Mouse (Mus musculus) heart, postnatal 36 days (tissue): Measurements from ENCODE around the gene Prss57. TPM values are rescaled to one million over a fixed set of nuclear protein-coding genes. Genes with fewer than 3 reads are reported as not detected.

Experiments
- DNase-seq, 2 experiments: peaks; one replicate each; pipeline ENCODE4 v3.0.0; 2021 to 2022
- intact Hi-C: fragments of 180-260 bp; cut with DNase I; formaldehyde crosslinking; loops from one replicate; pipeline ENCODE4 v1.15.1; 2025
- total RNA-seq, 2 experiments: library from RNA; stranded (reverse); gene quantifications; 2 replicates each; pipeline ENCODE4 v1.2.3; 2021

Gene Prss57
- total RNA-seq: not detected

DNA sequence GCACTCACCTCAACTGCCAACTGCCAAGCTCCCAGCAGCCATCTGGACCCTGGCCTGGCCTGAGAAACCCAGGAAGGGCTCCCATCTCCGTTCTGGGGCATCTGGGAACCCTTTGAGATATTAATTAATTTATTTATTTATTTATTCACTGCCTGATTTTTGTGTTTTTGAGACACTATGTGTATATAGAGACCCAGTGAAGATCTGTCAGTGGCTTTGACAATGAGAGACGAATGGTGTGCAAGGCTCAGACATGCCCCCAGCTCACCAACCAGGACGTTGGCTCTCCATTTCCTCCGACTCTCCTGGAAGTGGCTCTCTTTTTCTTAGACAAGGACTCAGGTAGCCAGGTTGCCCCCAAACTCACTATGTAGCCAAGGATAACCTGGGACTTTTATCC, at the start of gene Prss57:
TSS of gene Prss57 (minus strand) at position 101 of the 400 bp plus-strand sequence.
- intact Hi-C loops: no loop called here
- no peak for DNase-seq

DNA sequence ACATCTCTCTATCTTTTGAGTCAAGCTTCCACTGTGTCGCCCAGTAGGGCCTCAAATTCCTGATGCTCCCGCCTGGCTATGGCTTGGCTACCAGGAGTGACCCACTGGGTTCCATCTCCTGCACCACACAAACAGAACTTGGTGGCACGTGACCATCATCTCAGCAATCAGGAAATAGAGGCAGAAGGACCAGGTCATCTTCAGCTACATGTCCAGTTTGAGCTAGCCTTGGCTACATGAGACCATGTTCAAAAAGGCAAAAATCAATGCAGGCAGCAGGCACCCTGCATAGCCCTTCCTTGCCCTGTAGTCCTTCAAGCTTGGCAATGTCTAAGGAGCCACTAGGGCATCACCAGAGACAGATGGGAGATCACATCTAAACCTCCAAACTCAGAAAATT, 49.3 kb upstream of the Prss57 start:
- intact Hi-C loops: loop anchor here (2.0 kb wide), 1 partner anchor 19 kb away; no protein-coding TSS in a partner anchor
- no peak for DNase-seq

DNA sequence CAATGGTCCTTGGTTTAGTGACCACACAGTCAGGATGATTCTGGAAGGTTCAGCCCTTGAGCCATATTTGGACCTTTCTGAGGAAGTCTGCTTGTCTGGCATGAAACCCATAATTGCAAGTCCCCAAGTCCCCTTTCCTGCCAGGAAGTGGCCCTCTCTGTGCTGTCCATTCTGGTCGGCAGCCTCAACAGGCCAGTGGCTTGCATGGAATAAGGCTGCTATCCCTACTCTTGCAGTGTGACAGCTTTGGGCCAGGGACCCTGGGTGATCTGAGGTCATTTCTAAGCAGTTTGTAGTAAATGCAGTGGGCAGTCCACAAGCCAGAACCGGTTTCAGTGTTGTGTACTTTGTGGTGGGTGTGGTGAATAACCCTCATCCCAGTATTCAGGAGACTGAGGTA, 47.4 kb upstream of the Prss57 start:
- DNase-seq: no peak
- intact Hi-C loops: no loop called here

DNA sequence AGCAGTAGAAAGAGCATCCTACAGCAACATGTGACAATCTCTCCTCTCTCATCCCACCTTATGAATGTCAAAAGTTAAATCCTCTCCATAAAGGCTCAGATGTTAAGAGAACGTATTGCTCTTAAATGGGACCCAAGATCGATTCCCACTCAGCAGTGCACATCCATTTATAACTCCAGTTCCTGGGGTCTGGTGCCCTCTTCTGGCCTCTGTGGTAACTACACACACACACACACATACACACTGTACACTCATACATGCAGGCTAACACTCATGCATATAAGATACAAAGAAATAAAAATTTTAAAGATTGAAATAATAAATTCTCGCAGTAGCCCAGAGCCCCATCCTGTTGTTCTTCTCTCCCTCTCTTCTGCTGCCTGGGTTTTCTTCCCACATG, 46.2 kb upstream of the Prss57 start:
- intact Hi-C loops: no loop called here
- no peak for DNase-seq

DNA sequence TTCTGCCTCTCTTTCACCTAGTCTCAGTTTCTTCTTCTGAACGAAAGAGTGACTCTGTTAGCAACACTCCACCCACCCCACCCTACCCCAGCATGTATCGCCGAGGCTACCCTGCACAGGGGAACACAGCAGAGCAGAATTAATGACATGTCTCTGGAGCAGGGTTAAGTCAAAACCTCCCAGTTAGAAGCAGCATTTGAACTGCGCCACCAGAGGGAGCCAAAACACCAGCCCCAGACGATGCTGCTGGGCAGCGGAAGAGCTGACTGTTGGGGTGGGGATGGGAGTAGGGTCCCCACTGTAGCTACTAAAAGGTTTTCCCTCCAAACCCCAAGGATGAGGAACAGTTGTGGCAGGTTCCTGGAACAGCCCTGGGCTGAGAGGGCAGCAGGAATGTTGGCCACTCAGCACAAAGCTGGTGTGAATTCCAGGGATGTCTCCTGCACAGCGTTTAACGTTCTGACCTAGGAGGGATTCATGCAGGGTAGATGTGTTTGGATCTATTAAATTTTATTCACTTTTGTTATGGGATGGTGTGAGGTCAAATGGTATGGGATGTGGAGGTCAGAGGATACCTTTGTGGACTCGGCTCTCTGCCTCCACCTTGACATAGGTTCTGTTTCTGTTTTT, 44.1 kb upstream of the Prss57 start:
- DNase-seq: peak; percentile 81 to 86

DNA sequence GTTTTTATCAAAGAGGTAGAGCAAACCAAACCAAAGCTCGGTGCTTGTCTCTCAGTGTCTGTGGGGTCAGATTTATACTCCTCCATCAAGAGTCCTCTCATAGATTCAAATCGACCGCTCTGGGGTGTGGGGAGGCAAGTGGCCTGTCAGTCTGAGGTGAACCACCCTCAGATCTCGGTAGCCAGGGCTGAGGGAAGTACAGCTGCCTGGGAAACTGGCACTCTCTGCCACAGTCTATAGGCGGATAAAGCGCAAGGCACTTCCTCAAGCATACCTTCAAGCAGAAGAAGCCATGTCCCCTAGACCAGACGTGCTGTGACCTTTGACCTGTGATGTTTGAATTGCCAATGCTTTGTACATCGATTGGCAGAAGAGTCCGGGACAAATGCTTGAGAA, 42.0 kb upstream of the Prss57 start:
- DNase-seq: no peak
- intact Hi-C loops: no loop called here

More for the DNA sequence above, 44.1 kb upstream of the Prss57 start:
- intact Hi-C loops: loop anchor here (1.0 to 2.0 kb wide), 4 partner anchors 48 to 123 kb away; no protein-coding TSS in a partner anchor

DNA sequence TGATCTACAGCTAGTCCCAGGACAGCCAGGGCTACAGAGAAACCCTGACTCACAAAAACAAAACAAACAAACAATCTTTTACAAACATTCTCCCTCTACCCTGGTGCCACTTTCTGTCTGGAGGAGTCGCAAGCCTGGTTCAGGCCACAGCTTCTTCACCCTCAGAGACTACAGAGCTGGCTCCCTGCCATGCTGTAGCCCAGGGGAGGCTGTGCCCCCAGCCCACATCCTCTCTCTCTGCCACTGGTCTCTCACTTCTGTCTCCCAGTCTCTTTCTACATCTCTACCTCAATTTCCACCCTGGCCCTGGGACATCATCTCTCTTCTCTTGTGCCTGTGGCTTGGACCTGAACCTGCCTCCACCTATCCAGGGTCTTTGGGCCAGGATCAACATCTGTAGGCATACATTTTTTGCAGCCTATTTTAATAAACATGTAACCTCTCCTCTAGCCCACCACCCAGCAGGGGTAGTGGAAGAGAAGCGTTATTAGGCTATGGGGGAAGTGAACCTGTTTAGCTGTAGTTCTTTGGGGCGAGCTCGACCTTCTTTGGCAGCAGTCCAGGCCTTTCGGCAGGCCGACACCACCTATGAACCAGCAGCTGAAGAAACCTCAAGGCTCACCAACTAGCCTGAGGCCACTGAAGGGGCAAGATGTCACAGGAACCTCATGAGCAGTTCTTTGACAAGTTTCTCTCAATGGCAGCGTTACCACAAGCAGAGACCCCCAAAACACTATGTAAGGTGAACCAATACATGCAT, 41.4 kb upstream of the Prss57 start:
- DNase-seq: no peak
- intact Hi-C loops: no loop called here

DNA sequence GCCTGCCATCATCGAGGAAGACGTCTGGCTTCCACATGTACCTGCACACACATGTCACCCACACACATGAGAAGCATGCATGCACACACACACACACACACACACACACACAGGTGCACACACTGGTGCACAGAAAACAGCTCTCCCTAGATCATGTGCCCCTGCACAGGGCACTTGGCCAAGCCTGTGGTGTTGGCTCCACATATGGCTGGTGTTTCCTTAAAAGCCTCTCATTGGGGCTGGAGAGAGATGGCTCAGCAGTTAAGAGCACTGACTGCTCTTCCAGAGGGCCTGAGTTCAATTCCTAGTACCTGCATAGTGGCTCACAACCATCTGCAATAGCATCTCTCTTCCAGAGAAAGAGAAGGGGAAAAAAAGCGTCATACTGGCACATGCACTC, 40.8 kb upstream of the Prss57 start:
- intact Hi-C loops: no loop called here
- DNase-seq: no peak

DNA sequence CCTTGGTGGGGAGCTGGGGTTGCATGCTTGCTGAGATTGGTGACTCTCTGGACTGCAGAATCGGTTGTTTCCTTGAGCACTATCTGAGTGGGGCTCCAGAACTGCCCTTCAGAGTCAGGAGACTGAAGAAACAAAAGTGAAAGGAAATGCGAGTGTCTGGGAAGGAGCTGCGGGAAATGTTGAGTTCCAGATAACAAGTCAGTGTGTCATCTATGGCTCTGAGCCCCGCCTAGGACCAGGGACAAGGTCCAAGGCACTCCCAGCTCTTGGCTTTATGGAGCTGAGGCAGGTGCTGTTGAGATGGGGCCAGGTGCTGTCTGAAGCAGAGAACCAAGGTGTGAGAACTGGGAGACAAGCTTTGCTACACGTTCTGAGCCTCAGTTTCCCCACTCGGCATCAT, 33.7 kb upstream of the Prss57 start:
- no peak for DNase-seq
- intact Hi-C loops: no loop called here

DNA sequence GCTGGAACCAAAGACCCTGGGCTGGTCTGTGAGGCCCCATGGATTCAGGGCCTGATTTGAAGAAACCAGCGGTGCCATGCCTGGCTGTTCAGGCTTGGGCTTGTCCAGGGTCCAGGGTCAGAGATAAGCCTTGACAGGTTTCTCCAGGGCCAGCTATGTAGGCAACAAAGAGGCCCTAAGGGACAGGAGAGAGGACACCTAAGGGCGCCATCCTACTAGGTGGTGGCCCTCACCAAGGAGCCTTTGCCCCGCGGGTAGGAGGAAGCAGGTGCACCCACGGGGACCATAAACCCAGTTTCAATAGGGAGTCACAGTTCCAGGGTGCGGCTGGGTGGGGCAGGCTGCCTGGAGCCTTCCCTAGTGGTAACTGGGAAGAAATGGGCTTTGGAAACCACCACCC, 32.2 kb upstream of the Prss57 start:
- DNase-seq: no peak
- intact Hi-C loops: no loop called here

DNA sequence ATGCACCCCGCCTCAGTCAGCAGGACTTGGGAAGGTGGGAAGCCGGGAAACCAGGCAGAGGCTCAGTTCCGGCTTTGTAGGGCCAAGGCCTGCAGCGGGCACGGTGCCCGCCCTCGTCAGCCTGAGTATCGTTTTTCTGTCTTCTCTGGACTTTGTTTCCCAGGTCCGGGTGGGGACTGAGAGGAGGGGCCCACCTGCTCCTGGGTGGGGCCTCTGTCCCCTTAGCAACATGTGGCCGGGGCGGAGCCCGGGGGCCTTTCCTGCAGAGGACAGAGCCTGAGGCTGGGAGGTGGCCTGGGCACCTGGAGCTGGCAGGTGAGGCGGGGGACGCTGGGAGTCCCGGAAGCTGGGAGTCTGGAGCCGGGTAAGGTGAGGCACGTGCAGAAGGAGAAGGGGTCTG, 31.6 kb upstream of the Prss57 start:
- intact Hi-C loops: no loop called here
- DNase-seq: no peak

DNA sequence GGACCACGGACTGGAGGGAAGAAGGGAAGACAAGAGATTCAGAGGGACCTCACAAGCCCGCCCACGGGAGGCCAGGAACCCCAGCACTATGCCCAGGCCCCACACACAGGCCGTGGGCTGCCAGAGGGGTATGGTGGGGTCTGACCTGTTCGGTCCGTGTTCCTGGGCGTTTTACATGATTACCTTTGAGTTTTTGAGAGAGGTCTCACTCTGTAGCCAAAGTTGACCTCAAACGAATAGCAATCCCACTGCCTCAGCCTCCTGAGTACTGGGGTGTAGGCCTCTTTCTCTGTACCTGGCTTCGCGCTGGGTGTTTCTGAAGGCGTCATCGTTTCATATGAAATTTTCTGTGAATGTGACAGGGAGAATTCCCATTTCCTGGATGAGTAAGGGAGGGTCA, 31.0 kb upstream of the Prss57 start:
- DNase-seq: no peak
- intact Hi-C loops: no loop called here

DNA sequence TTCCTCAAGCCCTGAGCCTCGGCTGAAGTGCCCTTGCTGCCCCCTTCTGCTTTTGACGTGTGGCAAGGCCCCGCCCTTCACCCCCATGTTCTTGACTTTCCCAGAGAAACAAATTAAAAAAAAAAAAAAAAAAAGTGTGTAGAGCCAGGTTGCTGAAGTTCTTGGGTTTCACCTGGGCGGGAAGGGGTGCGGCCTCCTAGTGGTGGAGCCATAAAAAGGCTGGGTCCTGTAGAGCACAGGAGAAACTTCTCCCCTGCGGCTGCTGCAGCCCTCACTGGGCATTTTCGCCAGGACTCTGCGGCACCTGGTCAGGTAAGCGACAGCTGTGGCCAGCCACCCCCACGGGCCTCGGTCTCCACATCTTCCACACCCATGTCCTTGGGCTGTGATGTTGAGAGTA, 30.0 kb upstream of the Prss57 start, which contains the start of gene Misp:
TSS of gene Misp (plus strand) at position 208 of the 400 bp plus-strand sequence.
- no peak for DNase-seq

DNA sequence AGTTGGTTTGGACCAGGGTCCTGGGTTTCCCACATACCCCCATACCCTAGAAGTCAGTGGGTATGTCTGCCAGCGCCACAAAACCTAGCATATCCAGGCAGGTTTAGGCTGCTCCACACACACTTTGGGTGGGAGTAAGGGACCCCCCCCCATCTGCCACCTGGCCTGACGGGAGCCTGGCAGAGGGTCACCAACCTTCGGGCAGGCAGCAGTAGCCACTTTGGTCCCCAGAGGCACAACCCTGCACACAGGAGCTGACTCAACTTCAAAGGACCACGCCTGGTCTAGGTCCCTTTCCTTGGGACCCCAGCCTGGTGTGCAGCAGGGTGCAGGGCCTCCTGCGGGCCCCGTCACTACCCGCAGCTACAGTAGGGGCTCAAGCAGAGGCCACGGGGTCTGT, 29.5 kb upstream of the Prss57 start:
- intact Hi-C loops: no loop called here
- DNase-seq: no peak

More for the DNA sequence above, 30.0 kb upstream of the Prss57 start, which contains the start of gene Misp:
- intact Hi-C loops: no loop called here

DNA sequence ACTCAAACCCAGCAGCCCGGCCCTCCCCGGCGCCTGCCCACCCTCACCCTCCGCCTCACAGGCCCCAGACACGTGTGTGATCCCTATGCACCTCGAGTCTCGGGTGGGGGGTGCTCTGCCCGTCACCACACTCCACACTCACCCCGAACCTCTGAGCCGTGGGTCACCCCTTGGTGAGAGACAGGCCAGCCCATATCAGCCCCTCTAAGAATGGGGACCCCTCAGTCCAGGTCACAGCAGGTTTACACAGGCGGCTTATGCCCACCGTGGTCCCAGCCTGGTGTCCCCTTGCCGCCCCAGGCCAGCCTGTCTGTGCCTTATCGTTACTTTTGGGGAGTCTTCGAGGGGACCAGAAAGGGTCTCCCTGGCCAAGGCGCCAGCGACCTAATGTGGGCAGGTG, 28.8 kb upstream of the Prss57 start:
- intact Hi-C loops: no loop called here
- DNase-seq: no peak

DNA sequence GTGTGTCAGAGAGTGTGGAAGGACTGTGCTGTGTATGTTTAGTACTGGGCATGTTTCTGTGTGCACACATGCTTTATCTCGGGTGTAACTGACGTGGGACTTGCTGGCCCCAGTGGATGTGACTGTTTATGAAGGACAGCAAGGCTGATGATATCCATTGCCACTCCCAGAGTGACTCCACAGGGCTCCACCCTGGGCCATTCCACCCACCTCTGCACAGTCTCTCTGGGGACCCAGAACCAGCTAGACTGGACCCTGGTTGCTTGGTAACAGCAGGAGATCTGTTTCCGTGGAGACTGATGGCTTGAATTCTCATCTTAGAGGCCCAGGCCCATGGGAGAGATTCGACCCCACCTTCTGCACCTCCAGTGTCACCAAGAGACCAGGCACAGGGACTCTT, 27.5 kb upstream of the Prss57 start:
- no peak for DNase-seq
- intact Hi-C loops: no loop called here

DNA sequence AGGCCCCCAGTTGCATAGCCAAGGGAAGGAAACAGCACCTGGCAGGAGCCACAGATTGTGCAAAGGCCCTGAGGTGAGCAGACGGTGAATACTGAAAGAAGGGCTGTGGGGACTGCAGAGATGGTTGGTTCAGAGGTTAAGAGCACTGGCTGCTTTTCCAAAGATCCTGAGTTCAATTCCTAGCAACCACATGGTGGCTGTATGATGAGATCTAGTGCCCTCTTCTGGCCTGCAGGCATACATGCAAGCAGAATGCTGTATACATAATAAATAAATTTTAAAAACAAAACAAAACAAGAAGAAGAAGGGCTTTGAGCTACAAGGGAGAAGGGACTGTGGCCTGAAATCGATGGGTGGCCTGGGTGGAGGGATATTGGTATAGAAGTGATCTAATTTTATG, 26.4 kb upstream of the Prss57 start:
- intact Hi-C loops: no loop called here
- DNase-seq: no peak

DNA sequence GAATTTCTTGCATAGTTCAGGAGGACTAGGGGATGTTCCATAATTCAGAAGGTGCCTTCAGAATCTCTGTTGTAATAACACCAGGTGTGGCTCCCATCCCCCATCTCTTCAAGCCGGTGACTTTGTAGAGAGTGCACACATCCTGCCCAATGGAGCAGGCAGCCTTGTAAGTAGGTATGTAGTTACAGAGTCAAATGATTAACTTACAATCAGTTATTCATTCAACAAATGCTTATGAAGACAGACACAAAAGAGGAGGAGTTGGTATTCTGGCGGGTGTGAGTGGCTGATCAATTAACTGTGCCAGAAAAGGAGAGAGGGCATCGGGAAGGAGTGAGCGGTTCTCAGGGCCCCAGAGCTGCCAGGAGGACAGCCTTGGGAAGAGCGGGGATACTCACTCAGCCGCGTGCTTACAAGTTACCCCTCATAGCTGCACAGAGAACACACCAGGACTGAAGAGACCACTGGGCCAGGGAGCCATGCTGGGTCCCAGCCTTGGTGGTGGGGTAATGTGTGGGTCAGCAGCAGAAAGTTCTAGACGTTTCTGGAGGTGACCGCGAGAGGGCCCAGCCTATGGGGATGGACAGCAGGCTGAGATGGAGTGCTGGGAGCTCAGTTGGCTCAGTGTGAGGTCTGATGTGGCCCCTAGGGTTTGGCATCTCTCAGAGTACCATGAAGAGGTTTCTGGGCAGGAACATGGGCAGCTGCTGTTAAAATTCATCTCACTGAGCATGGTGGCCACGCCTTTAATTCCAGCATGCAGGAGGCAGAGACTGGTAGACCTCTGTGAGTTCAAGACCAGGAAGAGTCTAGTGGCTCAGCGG, 25.1 kb upstream of the Prss57 start:
- no peak for DNase-seq
- intact Hi-C loops: no loop called here

DNA sequence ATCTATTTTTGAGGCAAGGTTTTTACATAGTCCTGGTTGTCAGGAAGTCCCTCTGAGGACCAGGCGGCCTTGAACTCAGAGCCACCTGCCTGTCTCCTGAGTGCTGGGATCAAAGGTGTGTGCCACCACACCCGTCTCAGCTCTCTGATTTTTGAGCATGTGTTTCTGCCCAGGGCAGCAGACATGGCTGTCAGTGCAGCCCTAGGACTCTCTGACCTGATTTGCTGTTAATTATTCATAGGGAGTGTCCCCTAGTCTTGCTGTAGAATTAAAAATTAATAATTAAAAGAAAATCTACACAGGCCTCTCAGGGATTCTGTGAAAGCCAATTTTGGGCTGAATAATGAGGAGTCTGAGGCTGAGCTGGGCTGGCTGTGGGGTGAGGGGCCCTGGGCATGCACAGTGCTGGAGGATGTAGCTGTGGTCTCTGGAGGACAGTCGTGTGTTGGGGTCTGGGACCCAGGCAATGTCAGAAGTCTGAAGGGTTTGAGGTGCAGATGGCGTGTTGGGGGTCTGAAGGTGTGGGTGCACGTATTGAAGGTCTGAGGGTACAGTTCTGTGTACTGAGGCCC, 23.6 kb upstream of the Prss57 start:
- intact Hi-C loops: no loop called here
- no peak for DNase-seq

DNA sequence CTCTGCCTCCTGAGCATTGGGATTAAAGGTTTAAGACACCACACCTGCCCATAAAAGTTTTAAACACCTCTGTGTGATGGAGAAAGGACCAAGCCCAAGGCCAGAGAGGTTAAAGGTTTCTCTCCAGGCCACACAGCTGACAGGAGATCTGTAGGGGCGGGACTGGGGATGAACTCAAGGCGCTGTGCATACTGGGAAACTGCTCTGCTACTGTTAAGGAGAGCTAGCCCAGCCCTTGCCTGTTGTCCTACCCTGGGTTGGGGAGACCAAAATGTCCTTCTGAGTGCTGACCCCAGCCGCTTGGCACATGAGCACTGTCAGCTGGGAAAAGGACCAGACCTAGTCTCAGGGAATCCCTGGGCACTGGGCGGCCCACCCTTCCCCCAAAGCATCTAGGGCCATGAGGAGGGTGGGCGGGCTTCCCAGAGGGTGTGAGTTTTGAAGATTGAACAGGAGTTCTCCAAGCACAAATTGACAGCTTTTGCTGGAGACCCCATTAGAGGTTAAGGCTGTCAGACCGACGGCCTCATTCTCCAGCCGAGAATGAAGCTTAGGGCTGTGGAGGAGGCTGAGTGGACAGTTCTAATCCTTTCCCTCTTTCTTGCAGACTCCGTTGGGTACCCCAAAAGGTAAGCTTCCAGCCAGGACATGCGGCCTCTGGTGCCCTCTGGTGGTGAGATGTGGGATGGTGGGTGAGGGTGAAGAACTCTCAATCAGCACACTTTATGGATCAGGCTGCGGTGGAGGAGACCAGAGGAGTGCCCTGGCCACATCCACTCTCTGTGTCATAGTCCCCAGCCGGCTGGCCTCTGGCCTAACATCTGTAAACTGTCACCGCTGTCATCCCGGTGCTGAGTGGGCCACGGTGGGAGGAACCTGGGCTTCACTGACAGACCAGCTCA, 21.2 kb upstream of the Prss57 start:
- intact Hi-C loops: loop anchor here (1.0 kb wide), 2 partner anchors 19 to 44 kb away; partner anchors contain the start of gene Palm
- DNase-seq: peak; percentile 89 to 94
